Mouse (Mus musculus): ENCODE data around the gene Gm45837. TPM values are rescaled to one million over a fixed set of nuclear protein-coding genes. Genes with fewer than 3 reads are reported as not detected.

Gene Gm45837
- total RNA-seq, 2 experiments from 2014 or later, result 2.1 TPM; not detected in 1

DNA sequence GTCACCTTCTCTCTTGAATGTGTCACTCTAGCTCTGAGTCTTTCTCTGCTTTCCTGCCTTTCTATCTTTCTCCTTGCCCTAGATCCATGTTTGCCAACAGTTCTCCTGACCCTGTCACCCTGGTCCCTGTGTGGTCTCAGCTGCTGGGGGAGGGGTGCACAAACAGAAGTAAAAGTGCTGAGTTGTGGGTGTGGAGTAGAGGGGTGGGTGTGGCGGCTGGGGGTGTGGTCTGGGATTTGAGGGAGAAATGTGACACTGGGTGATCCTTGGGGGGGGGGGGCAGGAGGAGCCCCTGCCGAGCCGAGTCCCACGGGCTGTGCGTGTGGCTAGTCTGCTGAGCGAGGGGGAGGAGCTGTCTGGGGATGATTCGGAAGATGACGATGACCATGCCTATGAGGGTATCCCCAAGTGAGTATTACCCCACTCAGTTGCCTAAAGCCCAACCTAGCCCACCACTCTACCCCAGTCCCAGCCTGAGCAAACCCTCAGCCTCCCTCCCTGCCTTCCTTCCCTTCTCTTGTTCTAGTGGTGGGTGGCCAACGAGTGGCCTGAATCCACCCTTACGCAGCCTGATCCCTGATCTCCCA is 24.7 kb upstream of the Gm45837 start:
- no peak for DNase-seq
- intact Hi-C loops (cut with DNase I), result loop anchor here (1.0 kb wide), 1 partner anchor 18 kb away; no protein-coding TSS in a partner anchor

DNA sequence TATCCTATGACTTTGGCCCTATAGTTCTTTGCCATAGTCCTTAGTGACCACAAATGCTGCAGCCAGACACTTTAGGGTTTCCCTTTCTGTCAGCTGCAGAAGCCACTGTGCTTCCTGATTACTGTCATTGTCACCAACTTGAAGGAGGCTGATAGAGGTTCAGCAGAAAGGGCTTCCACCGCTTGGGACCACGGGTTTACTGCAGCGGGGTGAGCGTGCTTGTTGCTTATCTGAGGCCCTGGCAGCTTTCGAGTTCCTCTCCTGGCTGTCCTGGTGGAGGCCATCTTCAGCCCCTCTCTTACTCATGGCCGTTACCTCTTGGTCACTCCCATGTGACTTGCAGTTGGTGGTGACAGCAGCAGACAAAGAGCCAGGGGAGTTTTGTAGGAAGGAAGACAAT is 21.4 kb upstream of the Gm45837 start:
- intact Hi-C loops (cut with DNase I), result no loop called here
- no peak for DNase-seq

DNA sequence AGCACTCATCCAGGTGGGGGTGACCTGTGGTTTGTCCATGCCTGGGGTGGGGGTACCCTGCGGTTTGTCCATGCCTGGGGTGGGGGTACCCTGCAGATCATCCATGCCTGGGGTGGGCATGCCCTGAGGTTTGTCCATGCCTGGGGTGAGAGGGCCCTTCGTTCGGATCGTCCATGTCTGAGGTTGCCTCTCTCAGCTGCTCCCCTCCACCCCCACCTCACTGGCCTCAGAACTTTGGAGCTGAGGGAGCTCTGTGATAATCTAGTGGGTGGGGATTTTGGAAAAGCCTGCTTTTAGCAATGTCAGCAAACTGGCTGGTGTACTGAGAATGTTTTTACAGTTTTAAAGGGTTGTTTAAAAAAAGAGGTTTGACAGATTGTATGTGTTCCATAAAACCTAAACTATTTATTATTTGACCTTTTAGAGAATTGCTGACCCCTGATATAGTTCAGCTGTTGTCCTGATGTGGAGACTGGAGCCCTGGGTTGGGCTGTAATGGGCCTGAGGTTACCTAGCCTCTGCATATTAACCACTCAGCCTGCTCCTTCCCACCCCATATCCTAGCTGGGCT is 18.7 kb upstream of the Gm45837 start:
- no peak for DNase-seq
- intact Hi-C loops (cut with DNase I), result no loop called here

DNA sequence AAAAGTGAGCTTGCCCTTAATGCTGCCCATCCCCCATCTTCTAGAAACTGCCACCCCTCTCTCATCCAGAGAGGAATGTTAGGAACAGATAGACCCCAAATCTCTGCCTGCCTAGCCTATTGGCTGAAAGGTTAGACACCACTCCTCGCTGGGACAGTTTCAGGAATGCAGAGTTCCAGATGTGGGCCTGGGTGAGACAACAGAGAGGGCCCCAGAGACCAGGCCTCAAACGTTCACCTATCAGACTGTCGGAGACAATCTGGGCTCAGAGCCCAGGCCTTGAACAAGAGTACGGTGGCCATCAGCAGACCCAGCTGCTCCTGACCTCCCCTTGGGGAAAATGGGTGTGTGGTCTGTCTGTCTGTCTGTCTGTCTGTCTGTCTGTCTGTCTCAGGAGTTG is 17.7 kb upstream of the Gm45837 start:
- DNase-seq, result no peak
- intact Hi-C loops (cut with DNase I), result no loop called here

DNA sequence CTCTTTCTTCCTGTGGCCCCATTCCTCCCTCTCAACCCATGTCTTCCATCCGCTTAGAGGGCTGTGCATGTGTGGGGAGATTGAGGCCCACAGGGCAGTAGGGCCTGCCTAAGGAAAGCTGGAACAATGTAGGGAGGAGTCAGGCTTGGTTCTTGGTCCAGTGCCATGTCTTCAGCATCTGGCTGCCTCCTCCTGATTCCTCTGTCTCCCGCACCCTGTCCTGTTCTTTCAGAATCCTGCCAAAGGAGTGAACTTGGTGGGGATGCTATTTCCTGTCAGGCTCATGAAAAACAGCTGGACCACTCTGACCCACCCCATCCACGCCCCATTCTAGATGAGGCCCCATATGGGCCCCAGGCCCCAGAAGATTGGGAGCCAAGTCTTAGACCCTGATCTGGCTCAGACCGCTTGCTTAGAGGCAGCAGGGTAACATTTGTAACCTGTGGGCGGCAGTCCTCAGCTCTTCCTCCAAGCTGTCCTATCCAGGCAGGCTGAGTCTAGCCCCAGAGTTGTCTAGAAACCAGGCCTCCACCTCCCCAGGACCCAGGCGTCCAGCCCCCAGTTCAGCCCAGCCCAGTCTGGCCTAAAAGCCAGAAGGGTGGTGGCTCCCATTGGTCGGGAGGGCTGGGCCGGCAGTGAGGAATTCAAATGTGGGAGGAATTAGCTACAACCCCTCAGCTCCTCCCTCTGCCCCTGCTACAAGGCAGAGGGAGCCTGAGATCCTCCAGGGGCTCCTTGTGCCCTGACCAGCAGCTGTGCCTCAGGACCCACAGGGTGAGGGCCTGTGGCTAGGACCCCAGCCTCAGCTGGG is 16.8 kb upstream of the Gm45837 start:
- peak; percentile 58 to 82 for DNase-seq
- intact Hi-C loops (cut with DNase I), result no loop called here

DNA sequence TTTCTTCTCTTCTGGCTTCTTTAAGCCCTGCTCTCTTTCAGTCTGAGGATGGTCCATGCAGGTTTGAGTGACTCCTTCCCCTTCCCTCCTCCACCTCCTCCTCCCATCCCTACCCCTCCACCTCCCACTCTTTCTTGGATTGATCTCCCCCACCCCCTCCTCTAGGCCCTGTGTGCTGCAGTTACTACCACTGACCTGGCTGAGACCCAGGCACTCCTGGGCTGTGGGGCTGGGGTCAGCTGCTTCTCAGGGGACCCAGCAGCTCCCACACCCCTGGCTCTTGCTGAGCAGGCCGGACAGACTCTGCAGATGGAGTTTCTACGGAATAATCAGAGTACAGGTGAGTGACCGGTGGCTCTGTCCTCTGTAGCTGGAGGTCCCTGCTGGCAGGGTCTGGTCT is 16.1 kb upstream of the Gm45837 start:
- intact Hi-C loops (cut with DNase I), result no loop called here

DNA sequence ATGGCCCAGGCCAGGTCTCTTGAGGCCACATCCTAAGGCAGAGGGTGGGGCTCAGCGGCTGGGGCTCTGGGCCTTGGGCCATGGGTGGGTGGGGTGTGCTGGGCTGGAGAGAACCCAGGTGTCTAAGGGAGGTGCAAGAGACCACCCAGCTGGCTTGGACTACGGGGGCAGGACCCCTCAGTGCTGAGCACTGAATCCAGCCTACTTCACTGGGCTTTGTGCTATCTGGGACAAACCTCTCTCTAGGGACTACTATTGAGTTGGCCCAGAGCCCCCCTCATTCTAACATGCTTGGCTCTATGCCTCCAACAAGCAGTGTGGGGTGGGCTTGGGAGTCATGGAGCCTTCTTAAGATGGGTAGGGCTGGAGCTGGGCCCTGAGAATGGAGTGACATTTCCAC is 15.2 kb upstream of the Gm45837 start:
- intact Hi-C loops (cut with DNase I), result no loop called here
- no peak for DNase-seq

More for the DNA sequence above, 16.1 kb upstream of the Gm45837 start:
- DNase-seq, result no peak

DNA sequence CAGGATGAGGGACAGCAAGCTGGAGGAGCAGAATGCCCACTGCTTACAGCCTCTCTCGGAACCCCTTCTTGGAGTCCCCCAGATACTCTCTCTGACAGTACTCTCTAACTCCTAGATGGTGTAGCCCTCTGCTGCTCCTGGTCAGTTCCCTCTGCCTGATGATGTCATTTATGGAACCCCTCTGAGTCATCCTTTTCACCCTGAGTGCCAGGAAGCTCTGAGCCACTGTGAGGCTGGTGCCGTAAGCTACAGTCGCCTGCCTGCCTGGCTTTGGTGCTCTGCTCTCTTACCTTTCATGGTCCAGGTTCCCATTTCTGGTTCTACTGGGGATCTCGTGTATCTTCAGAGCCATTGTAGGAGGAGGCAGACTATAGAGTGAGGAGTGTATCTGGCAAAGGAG is 13.5 kb upstream of the Gm45837 start:
- intact Hi-C loops (cut with DNase I), result no loop called here
- DNase-seq, result no peak

DNA sequence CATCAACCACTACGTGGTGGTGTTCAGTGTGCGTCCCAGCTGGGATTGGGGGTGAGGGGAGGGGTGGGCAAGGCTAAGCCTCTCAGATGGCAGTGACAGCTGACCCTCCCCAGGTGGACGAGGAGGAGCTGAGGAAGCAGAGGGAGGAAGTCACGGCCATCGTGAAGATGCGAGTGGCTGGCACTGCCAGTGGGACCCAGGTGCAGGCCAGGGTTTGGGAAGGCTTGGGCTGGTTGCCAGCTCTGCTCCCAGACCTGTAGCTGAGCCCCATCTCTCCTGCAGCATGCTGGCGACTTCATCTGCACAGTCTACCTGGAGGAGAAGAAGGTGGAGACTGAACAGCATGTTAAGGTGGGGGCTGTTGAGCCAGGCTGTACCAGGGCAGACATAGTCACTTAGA is 9.2 kb upstream of the Gm45837 start:
- DNase-seq, result no peak
- intact Hi-C loops (cut with DNase I), result no loop called here

DNA sequence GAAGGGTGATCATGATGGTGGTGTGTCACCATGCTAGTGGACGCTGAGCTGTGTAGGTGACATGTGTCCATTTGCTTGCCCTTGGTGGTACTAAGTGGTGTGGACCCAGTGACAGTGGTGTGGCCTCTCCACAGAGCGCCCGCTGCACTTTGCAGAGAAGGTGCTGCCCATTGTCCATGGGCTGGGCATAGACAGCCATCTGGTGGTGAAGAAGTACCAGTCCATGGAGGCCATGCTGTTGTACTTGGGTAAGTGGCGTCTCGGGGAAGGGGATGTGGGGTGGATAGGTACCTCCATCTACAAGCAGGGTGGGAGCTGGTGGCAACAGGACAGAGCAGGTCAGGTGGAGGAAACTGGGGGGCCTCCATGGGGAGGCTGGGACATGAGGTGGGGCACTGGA is 6.9 kb upstream of the Gm45837 start:
- DNase-seq, result no peak
- intact Hi-C loops (cut with DNase I), result loop anchor here (1.0 kb wide), 1 partner anchor 19 kb away; no protein-coding TSS in a partner anchor

DNA sequence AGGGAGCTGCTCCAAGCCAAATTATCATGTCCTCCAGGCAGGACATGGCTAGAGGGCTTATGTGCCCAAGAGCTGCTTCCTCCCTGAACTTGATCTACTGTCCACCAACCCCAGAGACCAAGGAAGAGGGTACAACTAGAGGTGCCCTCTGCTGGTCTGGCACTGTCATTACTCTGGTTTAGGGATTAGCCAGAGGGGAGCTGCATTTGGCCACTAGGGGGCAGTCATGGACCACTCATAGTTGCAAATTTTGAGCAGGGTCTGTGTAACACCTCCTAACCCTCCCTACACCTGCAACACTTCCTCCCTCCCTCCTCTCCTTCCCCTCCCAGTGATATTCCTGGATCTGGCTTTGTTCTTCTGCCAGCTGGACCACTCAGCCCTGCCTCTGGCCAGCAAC is 2.1 kb downstream of the Gm45837 start:
- intact Hi-C loops (cut with DNase I), result loop anchor here (5.0 kb wide), 1 partner anchor 210 kb away; no protein-coding TSS in a partner anchor
- DNase-seq, result peak; percentile 68 to 81

DNA sequence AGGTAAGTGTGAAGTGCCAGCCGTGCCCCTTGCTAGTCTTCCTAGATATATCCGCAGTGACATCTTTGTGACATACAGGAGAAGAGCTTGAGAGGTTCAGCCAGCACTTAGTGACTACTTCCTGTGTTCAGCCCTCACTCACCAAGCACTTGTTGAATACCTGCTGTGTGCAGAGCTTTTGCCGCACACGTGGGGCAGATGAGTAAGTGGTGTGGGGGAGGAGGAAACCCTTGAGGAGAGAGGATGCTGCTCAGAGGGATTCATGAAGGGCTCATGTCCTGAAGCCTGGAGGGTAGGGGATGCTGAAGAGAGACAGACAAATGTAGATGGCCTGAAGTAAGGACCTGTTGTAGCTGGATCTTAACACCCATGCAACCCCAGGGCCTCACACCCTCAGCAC is 3.5 kb downstream of the Gm45837 start:
- DNase-seq, result no peak
- intact Hi-C loops (cut with DNase I), result loop anchor here (5.0 kb wide), 1 partner anchor 208 kb away; no protein-coding TSS in a partner anchor

DNA sequence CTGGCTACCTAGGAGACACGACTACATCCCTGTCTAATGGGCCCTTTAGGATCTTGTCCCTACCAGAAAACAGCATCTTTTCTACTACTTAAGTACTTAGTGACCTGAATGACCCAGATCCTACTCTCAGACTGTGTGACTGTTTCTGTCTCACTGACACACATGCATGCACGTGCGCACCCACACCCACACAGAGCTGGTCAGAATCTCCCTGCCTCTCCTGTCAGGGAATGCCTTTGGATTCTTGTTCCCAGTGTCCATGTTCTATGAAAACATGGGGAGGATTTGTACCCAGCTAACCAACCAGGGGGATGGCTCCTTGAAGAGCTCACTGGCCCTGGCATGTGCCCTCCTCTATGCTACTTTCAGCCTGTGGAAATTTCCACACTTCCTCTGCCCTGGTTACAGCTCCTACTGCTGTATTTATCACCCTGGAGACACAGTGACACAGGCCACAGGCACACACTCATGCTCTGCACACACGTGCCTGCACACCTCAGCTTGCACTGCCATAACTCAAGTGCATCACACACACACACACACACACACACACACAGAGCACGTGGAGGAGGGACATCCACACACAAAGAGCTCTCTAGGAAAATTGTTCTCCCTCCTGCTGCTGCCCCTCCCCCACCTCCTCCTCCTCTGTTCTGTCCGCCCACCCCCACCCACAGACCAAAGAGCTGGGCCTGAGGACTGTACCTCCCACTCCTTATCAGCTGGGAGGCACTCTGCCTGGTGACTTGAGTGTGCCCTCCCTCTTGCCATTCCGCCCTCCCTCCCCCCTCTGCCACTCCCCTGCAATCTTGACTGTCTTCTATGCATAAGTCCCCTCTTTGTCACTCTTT is 4.2 kb downstream of the Gm45837 start:
- DNase-seq, result no peak
- intact Hi-C loops (cut with DNase I), result loop anchor here (5.0 kb wide), 1 partner anchor 207 kb away; no protein-coding TSS in a partner anchor

DNA sequence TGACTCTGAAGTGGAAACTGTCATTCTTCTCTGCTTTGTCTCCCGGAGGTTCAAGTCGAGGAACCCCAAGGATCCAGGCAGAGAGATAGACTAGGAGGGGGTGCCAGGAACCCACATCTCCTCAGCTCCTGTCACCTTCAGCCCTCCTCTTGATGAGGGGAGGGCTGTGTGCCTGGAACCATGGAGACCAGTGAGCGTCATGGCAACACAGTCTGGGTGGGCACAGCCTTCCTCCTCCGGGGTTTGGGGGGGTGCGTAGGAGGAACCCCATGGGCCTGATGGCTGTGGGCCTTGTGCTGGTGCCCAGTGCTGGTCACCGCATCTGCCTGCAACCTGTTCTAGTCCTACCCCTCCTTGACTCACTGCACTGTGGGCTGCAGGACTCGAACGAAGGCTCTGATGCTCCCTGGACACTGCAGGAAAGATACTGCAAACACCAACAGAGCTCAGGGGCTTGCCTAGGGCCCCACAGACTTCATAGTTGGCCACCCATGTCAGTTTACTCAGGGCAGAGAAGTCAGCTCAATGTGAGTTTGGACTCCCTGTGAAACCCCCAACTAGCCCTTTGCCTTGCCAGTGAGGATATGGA is 4.9 kb downstream of the Gm45837 start:
- no peak for DNase-seq
- intact Hi-C loops (cut with DNase I), result no loop called here

DNA sequence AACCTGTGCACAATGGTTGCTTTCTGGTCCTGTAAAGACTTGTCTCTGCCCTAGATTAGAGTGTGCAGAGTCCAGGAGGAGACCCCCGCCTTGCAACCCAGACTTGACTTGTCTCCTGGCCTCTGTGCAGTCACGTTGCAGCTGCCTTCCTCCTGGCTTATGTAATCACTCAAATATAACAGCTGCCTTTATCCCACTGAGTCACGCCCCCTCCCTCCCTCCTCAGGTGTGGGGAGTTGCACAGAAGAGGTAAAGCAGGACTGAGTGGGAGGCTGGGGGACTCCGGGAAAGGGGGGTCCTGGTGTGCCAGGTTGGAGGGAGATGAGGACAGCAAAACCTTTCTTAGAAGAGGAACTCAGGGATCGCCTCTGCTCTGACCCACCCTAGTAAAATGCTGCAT is 5.7 kb downstream of the Gm45837 start:
- intact Hi-C loops (cut with DNase I), result no loop called here
- DNase-seq, result no peak

DNA sequence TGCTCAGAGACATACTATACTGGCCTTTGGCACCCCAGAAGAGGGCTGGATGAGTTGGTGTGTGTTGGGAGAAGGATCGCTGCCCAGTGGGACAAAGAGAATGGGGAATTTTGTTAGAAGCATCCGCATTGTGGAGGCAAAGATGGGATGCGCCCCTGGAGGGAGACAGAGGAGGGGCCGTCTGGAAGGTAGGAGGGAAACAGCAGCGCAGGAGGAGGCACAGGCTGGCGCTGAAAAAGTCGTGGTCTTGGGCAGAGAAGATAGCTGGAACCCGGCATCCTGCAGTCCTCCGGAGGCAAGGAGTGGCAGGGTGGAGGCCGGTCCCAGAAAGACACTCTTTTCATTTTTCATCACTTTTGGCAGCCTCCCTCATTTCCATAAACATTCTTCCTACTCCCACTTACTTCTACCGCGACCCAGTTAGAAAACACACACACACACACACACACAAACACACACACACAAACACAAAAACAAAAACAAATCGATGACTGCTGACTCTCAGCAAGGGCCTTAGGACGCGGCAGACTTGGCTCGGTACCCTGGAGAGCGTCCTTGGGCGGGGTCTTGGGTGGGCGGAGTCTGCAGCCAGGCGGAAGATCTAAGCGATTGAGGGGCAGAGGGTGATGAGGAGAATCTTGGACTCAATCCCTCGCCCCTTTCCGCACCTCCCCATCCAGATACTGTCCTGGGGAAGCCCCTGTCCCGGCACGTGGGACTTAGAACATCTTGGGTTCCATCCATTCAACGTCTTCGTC is 8.5 kb downstream of the Gm45837 start:
- intact Hi-C loops (cut with DNase I), result no loop called here
- DNase-seq, result no peak

DNA sequence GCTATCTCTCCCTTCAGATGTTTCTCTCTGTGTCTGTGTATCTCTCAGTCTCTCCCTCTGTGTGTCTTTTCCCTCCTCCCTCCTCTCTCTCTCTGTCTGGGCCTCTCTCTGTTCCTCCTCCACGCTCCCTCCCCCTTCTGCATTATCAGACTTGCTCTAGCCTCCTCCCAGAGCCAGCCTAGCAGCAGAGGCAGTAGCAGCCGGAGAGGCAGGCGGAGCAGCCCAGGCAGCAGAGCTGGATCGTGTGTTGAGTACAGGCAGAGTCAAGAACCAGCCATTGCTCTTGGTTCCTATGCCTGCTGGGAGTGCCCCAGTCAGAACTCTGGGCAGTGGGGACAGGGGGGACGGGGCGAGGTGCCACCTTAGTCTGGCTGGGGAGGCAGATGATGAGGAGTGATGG is 10.8 kb downstream of the Gm45837 start, which contains the start of gene Pde2a:
Pde2a (plus strand) TSS at position 163 of the 400 bp plus-strand sequence.
- DNase-seq, result no peak
- intact Hi-C loops (cut with DNase I), result no loop called here

DNA sequence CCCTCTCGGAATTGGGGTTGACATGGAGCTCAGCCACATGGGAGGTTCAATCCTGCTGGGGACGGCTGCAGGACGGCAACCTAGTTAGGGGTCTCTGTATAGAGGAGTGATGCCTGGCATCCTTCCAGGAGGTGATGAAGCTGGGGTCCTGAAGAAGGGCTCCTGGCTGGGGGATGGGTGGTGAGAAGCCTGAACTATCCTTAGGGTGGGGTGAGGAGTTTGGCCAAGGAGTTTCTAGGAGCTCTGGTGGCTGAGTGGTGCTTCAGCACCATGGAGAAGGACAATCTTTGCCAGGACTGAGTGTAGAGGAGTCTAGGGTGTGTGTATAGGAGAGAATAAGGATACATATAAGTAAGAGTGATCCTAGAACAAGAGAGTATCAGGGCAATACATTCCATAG is 11.4 kb downstream of the Gm45837 start:
- no peak for DNase-seq
- intact Hi-C loops (cut with DNase I), result loop anchor here (1.0 kb wide), 1 partner anchor 448 kb away; the partner anchor contains the start of gene P2ry6

DNA sequence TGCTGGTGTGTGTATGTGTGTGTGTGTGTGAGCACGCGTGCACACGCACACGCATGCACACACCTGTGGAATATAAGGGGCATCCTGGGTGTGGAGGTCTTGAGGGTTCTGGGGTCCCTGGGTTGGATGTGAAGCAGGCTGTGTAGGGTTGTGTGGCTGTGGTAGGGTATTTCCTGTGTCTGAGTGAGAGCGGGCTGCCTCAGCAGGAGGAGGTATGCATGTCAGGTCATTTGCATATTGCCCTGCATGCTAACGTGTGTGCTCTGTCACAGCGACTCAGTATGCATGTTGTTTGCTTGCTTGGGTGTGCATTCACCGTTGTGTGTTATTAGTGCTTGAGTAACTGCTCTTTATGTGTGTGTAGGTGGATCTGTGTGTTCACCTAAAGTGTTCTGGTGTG is 12.0 kb downstream of the Gm45837 start:
- no peak for DNase-seq
- intact Hi-C loops (cut with DNase I), result loop anchor here (1.0 kb wide), 1 partner anchor 448 kb away; the partner anchor contains the start of gene P2ry6

Measured in gastrocnemius, postnatal 36 days (tissue).